Mouse (Mus musculus) limb, embryonic 12.5 days (tissue): ENCODE measurements at regions not wholly inside any gene's neighbourhood (a gene's known extent, or its start where the extent isn't known, plus 50 kb on each side); places are given as distances from the start of the nearest gene placed in this dataset.

Source experiments
- ATAC-seq: fragments of 200-750 bp; cut with Nextera tagmentation; 2 replicates; pipeline ENCODE4 v1.8.0; 2017; ENCODE audit warnings: low read depth, moderate TSS enrichment; ENCODE audit not compliant: insufficient number of reproducible peaks, insufficient read depth, low FRiP score, low TSS enrichment
- H3K27ac ChIP-seq: fragments of 300-500 bp; sonication (generic); 2 replicates; pipeline ENCODE4 v1.5.1; 2016; ENCODE audit warnings: mild to moderate bottlenecking, moderate library complexity
- H3K27me3 ChIP-seq: fragments of 300-500 bp; sonication (generic); 2 replicates; pipeline ENCODE4 v1.6.1; 2016; ENCODE audit warnings: mild to moderate bottlenecking, moderate library complexity
- H3K36me3 ChIP-seq: fragments of 300-500 bp; sonication (generic); 2 replicates; pipeline ENCODE4 v1.6.1; 2016; ENCODE audit warnings: mild to moderate bottlenecking, moderate library complexity
- H3K4me1 ChIP-seq: fragments of 300-500 bp; sonication (generic); replicated peaks from 2 replicates; pipeline ENCODE4 v1.6.1; 2016
- H3K4me2 ChIP-seq: fragments of 300-500 bp; sonication (generic); 2 replicates; pipeline ENCODE4 v1.6.1; 2016; ENCODE audit warnings: mild to moderate bottlenecking, moderate library complexity
- H3K4me3 ChIP-seq: fragments of 300-500 bp; sonication (generic); replicated peaks from 2 replicates; pipeline ENCODE4 v1.5.1; 2016; ENCODE audit warnings: mild to moderate bottlenecking
- H3K9ac ChIP-seq: fragments of 300-500 bp; sonication (generic); replicated peaks from 2 replicates; pipeline ENCODE4 v1.6.1; 2016; ENCODE audit warnings: mild to moderate bottlenecking, moderate library complexity
- H3K9me3 ChIP-seq: fragments of 300-500 bp; sonication (generic); 2 replicates; pipeline ENCODE4 v1.6.1; 2016; ENCODE audit warnings: mild to moderate bottlenecking, moderate library complexity
- WGBS: fragments of 180-500 bp; shearing (Covaris S2); methylation state at CpG from one replicate; pipeline ENCODE4 v1.1.7; 2016; 5-methylcytosine and 5-hydroxymethylcytosine counted together

- no peaks in the 10 kb centered on the region for H3K9me3 ChIP-seq
- H3K4me1 ChIP-seq, result peaks cover 27% of the 10 kb centered on the region
- no peak overlapping the region for H3K4me2 ChIP-seq
- H3K4me3 ChIP-seq, result no peak overlapping the region
- no peaks in the 10 kb centered on the region for H3K36me3 ChIP-seq
- H3K27ac ChIP-seq, result no peak overlapping the region
- 28% methylated on average over 13 of the region's 13 CpGs for WGBS
- H3K27me3 ChIP-seq, result peaks cover 9% of the 10 kb centered on the region
- ATAC-seq, result peak; percentile 73; the same call in 1 of the 2 replicates
- H3K9ac ChIP-seq, result no peak overlapping the region
Measured at GRCm38 (mm10) chr1:57269679-57270354, 107.6 kb upstream of the 1700066M21Rik start.

- Histone ChIP-seq H3K9me3 (no peaks in the 10 kb centered on the region), H3K4me3 (no peak overlapping the region), H3K27ac (no peak overlapping the region), H3K9ac (no peak overlapping the region), H3K36me3 (no peaks in the 10 kb centered on the region), H3K27me3 (peaks cover 9% of the 10 kb centered on the region), H3K4me1 (peaks cover 3% of the 10 kb centered on the region), H3K4me2 (no peak overlapping the region)
- ATAC-seq, result no peak
- 89% methylated on average over 5 of the region's 5 CpGs for WGBS
Measured at GRCm38 (mm10) chr1:57272593-57272992, 104.8 kb upstream of the 1700066M21Rik start.

GRCm38 (mm10) chr1:57281549-57281948 is 95.9 kb upstream of the 1700066M21Rik start:
- Histone ChIP-seq H3K27ac (no peak overlapping the region), H3K27me3 (no peaks in the 10 kb centered on the region), H3K4me3 (no peak overlapping the region), H3K9ac (no peak overlapping the region), H3K36me3 (no peaks in the 10 kb centered on the region), H3K4me1 (no peaks in the 10 kb centered on the region), H3K9me3 (peaks cover 4% of the 10 kb centered on the region; the same call in 1 of the 2 replicates), H3K4me2 (no peak overlapping the region)
- no peak for ATAC-seq
- WGBS, result 90% methylated on average over 3 of the region's 3 CpGs

- Histone ChIP-seq H3K27ac (no peak overlapping the region), H3K4me1 (peaks cover 3% of the 10 kb centered on the region; the same call in 1 of the 2 replicates), H3K27me3 (no peaks in the 10 kb centered on the region), H3K4me2 (no peak overlapping the region), H3K4me3 (no peak overlapping the region), H3K9ac (no peak overlapping the region), H3K36me3 (no peaks in the 10 kb centered on the region), H3K9me3 (no peaks in the 10 kb centered on the region)
- ATAC-seq, result no peak
- WGBS, result 96% methylated on average over 1 of the region's 1 CpGs
Measured at GRCm38 (mm10) chr1:57296186-57296585, 81.2 kb upstream of the 1700066M21Rik start.

GRCm38 (mm10) chr1:57298557-57298956 is 78.9 kb upstream of the 1700066M21Rik start:
- Histone ChIP-seq H3K4me3 (no peak overlapping the region), H3K27ac (no peak overlapping the region), H3K9me3 (no peaks in the 10 kb centered on the region), H3K9ac (no peak overlapping the region), H3K27me3 (no peaks in the 10 kb centered on the region), H3K4me1 (peaks cover 3% of the 10 kb centered on the region; the same call in 1 of the 2 replicates), H3K4me2 (no peak overlapping the region), H3K36me3 (no peaks in the 10 kb centered on the region)
- no peak for ATAC-seq
- WGBS, result 82% methylated on average over 5 of the region's 5 CpGs

- no peaks in the 10 kb centered on the region for H3K9me3 ChIP-seq
- no peaks in the 10 kb centered on the region for H3K27me3 ChIP-seq
- 71% methylated on average over 8 of the region's 8 CpGs for WGBS
- ATAC-seq, result no peak
- H3K4me3 ChIP-seq, result no peak overlapping the region
- no peaks in the 10 kb centered on the region for H3K4me1 ChIP-seq
- H3K36me3 ChIP-seq, result no peaks in the 10 kb centered on the region
- H3K4me2 ChIP-seq, result no peak overlapping the region
- no peak overlapping the region for H3K9ac ChIP-seq
- H3K27ac ChIP-seq, result no peak overlapping the region
Measured at GRCm38 (mm10) chr1:57301260-57301979, 76.0 kb upstream of the 1700066M21Rik start.

GRCm38 (mm10) chr1:57301980-57302331 is 75.5 kb upstream of the 1700066M21Rik start:
- H3K4me1 ChIP-seq, result no peaks in the 10 kb centered on the region
- 45% methylated on average over 6 of the region's 6 CpGs for WGBS
- ATAC-seq, result no peak

GRCm38 (mm10) chr1:57304757-57305156 is 72.7 kb upstream of the 1700066M21Rik start:
- H3K4me1 ChIP-seq, result no peaks in the 10 kb centered on the region
- H3K4me3 ChIP-seq, result no peak overlapping the region
- no peak overlapping the region for H3K27ac ChIP-seq
- H3K27me3 ChIP-seq, result no peaks in the 10 kb centered on the region
- ATAC-seq, result no peak
- H3K9me3 ChIP-seq, result no peaks in the 10 kb centered on the region
- H3K4me2 ChIP-seq, result no peak overlapping the region
- no peak overlapping the region for H3K9ac ChIP-seq
- 86% methylated on average over 2 of the region's 2 CpGs for WGBS
- no peaks in the 10 kb centered on the region for H3K36me3 ChIP-seq

More at GRCm38 (mm10) chr1:57301980-57302331, 75.5 kb upstream of the 1700066M21Rik start:
- Histone ChIP-seq H3K27me3 (no peaks in the 10 kb centered on the region), H3K4me2 (no peak overlapping the region), H3K9me3 (no peaks in the 10 kb centered on the region), H3K9ac (no peak overlapping the region), H3K36me3 (no peaks in the 10 kb centered on the region), H3K27ac (no peak overlapping the region), H3K4me3 (no peak overlapping the region)

GRCm38 (mm10) chr1:57322535-57322934 is 54.9 kb upstream of the 1700066M21Rik start:
- Histone ChIP-seq H3K9ac (no peak overlapping the region), H3K9me3 (peaks cover 10% of the 10 kb centered on the region; the same call in 1 of the 2 replicates), H3K27ac (no peak overlapping the region), H3K4me3 (no peak overlapping the region), H3K27me3 (peaks cover 10% of the 10 kb centered on the region; the same call in 1 of the 2 replicates), H3K4me1 (peaks cover 9% of the 10 kb centered on the region; the same call in 1 of the 2 replicates), H3K4me2 (no peak overlapping the region), H3K36me3 (no peaks in the 10 kb centered on the region)
- 88% methylated on average over 2 of the region's 2 CpGs for whole genome bisulfite sequencing
- ATAC-seq, result no peak

- H3K4me1 ChIP-seq, result peaks cover 9% of the 10 kb centered on the region; the same call in 1 of the 2 replicates
- H3K4me2 ChIP-seq, result no peak overlapping the region
- peaks cover 6% of the 10 kb centered on the region; the same call in 1 of the 2 replicates for H3K9me3 ChIP-seq
- no peak overlapping the region for H3K9ac ChIP-seq
- H3K27me3 ChIP-seq, result peaks cover 10% of the 10 kb centered on the region; the same call in 1 of the 2 replicates
- no peak for ATAC-seq
- no peaks in the 10 kb centered on the region for H3K36me3 ChIP-seq
- no peak overlapping the region for H3K27ac ChIP-seq
- no peak overlapping the region for H3K4me3 ChIP-seq
- WGBS, result 81% methylated on average over 2 of the region's 2 CpGs
Measured at GRCm38 (mm10) chr1:57323118-57323517, 54.3 kb upstream of the 1700066M21Rik start.

GRCm38 (mm10) chr1:57325585-57326165 is 51.7 kb upstream of the 1700066M21Rik start:
- peak; percentile 87; the same call in 1 of the 2 replicates for ATAC-seq
- Histone ChIP-seq H3K36me3 (no peaks in the 10 kb centered on the region), H3K9ac (no peak overlapping the region), H3K4me3 (no peak overlapping the region), H3K27me3 (peaks cover 10% of the 10 kb centered on the region; the same call in 1 of the 2 replicates), H3K9me3 (no peaks in the 10 kb centered on the region), H3K4me1 (peaks cover 9% of the 10 kb centered on the region; the same call in 1 of the 2 replicates), H3K4me2 (peak overlapping the region; percentile 6; the same call in 1 of the 2 replicates), H3K27ac (no peak overlapping the region)
- 17% methylated on average over 6 of the region's 6 CpGs for WGBS
